Mouse (Mus musculus) gastrocnemius, adult 8-10 months (tissue): ENCODE data around the gene Cav3. TPM values are rescaled to one million over a fixed set of nuclear protein-coding genes. Genes with fewer than 3 reads are reported as not detected.

Experiments used
- DNase-seq, 2 experiments: peaks; one replicate each; pipeline ENCODE4 v3.0.0; 2022; ENCODE audit warnings: low spot score in 2 of 2
- total RNA-seq, 4 experiments: library from RNA; stranded (reverse); gene quantifications; 2 replicates each; pipeline ENCODE4 v1.2.4; 2022

Gene Cav3
- total RNA-seq, 4 experiments from 2014 or later, result 49.1 to 54.8 (median 53.1) TPM

DNA sequence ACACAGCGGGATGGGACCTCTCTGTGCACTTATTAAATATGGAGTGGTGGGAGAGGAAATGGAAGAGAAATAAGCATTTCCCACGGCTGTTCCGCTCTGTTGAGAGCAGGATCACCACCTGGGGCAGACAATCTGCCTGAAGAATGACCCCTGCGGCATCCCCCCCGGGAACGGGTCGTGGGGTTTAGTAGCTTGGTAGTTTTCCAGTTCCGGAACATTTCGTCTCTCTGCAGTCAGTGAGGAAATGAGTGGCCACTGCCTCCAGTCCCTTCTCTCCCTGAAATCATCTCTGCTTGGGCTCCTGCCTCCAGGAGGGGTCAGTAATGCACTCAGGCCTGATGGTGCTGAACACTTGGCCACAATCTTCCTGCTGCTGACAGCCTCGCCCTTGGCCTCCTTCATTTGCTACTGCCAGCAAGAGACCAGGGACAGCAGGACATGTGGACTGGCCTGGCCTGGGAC, 35.3 kb downstream of the Cav3 start:
- no peak for DNase-seq

DNA sequence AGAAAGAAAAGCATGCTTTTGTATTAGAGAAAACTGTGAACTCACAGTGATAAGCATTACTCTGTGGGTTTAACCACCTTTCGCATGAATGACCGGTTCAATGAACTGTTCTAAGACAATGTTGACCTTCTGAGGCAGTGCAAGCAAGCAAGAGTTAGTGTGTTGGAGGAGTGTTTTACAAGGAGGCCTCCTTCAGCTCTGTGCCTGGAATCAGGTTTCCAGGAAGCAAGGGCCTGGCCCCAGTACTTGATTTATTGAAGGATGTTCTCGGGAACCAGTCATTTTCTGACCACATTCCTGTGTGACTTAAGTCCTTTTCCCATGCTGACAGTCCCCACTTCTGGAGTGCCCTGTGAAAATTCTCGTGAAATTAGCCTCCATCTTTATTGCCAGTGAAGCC, 35.9 kb downstream of the Cav3 start:
- DNase-seq, result no peak

DNA sequence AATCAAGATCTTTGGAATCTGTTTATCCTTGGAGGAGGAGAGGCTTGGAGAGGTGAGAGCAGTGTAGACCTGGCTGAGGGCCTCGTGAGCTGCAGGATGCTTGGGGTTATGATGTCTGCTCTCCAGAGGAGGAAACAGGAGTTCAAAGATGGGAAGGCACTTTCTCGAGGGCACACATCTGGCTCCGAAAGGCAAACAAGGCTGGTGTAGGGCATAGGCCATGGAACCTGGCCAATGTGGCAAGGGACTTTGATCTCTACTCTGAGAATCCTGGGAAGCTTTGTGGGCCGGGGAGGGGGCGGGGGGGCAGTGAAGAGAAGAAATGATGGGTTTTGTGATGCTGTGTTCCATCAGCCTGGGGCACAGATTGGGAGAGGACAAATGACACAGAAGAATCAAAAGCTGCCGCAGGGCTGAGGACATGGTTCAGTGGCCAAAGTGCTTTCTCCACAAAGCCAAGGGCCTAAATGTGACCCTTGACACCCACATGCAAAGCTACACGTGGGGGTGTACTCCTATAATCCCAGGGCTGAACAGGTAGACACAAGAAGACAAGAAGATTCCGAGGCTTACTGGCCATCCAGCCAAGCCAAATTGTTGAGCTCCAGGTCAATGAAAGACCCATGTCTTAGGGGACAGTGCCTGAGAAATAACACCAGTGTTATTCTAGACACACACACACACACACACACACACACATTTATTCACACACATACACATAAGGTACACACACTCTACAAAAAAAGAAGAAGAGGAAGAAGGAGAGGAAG, 37.2 kb downstream of the Cav3 start:
- no peak for DNase-seq

DNA sequence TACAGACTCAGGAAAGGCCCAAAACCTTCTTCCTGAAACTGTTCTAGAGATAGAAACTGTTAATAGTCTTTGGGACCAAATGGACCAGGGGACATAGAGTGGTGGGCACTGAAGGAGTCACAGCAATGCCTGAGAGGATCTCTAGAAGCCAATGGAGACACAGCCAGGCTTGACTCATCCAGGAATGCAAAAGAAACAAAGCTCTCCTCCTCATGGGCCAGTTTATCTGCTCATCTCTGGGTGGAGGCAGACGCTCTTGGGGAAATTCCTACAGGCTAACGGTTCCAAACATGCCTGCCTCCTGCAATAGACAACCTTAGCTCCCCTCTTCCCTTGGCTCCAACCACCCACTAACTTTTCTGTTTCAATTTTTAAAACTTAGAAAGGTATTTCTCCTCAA, 38.2 kb downstream of the Cav3 start:
- DNase-seq, result no peak

DNA sequence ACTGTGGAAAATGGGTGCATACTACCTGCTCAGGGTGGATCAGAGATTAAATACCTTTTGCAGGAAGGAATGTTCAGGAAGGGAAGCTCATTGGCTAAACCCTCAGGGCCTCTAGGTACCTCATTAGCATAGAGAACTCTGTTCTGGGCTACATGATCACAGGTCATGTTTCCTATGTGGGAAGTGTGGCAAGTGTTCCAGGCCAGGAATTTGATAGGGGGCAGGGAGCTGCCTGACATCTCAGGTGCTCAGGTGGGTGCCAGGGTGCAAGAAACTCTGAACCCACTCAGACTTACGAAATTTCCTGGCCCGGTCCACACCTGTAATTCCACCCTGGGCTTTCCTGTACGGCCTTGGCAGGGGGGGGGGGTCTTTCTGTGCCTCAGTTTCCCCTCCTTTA, 39.4 kb downstream of the Cav3 start:
- no peak for DNase-seq

DNA sequence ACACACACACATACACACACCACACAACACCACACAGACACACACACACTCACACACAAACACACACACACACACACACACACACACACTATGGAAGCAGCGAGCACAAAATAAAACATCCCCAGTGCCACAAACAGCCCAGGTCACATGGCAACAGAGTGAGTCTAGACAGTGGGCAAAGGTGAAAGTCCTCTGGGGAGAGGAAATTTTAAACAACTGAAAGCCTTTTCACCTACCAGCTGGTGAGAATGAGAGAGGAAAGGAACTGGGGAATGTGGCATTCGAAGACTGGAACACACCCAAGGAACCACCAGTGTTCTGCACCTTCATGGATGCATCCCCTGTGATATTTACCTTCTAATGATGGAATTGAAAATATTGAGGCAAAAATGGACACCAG, 40.2 kb downstream of the Cav3 start:
- DNase-seq, result no peak

DNA sequence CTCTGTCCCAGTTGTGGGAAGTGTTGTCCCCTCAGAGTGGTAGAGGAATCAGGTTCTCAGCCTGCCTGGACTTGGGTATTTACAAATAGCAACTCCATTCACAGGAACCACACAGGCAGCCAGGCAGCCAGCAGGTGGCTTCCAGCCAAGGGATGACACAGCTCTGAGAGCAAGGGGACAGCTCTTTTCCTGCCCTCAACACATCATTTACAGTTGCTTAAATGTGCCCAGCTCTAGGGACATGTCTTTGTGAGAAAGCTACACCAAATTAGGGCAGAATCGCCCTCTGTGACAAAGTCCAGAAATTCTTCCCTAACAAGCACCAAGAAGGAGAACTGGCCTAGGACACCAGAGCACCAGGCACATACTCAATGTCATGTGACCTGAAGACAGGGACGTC, 41.9 kb downstream of the Cav3 start:
- DNase-seq, result no peak

DNA sequence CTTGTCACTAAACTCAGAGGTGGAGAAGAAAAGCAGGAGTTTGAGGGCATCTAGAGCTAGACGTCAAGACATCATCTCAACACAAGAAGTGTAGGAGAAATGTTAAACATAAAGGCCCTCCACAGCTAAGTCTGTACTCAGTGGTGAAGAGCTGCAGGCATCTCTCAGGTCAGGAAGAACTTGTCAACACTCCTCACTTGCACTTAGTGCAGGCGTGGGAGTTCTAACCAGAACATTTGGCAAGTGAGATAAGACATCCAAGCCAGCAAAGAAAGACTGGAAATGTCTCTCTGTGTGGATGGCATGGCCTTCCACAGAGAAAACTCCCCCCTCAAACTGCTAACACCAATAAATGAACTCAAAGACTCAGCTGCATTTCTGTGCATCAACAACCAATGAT, 48.3 kb downstream of the Cav3 start:
- no peak for DNase-seq

DNA sequence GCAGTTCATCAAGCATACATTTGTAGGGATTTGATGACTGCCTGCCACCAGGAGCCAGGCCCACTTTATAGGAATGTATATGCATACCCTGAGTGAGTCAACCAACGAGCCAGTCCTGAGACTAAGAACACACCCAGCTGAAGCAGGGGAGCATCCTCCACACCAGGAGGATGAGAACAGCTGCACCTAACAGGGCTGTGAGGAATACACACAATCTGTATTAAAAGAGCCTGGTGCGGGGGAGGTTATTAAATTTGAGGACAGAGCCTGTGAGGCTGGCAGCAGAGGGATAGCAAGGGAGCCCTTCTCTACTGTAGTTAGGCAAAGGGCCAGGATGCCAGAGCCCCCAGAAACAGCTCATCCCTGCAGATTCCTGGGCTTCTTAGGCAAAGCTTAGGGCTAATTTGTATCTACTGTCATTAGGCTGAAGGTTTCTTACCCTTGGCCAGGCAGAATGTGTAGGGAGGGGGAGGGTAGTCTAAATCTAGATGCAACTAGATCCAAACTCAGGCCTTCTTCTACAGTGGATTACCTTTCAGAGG, 50.4 kb downstream of the Cav3 start:
- DNase-seq, result no peak

DNA sequence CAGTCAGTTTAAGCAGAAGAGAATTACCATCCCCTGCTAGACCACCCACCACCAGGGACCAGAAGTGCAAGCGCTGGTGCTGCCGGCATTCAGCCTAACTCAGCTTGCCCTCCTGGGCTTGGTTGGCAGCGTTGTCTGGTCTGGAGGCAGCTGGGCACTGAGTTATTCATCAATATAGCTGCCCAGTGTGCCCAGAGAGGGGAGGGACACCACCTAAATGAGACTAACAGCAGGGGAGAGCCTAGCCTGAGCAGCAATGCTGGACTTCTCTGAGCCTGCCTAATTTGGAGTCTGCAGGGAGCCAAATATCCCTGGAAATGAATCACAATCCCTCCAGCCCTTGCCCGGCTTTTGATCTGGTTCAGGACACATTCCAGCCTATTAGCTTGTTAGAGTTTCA, 51.0 kb downstream of the Cav3 start:
- DNase-seq, result no peak

DNA sequence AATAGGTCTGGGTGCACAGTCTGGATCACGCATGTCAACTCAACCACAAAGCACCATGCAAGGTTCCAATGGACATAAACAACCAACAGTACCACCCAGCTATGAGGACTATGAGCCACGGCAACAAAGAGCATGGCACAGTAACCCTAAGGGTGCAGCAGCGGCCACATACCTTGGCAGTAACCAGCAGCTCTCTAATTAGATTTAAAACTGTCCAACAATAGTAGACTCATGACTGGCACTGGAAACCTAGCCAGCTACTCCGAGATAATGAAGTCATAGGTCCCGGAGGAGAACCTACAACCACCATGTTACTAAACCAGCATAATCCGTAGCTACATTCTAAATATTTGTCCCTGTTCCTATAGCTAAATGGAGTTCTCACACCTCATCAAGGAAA, 55.3 kb downstream of the Cav3 start:
- no peak for DNase-seq

DNA sequence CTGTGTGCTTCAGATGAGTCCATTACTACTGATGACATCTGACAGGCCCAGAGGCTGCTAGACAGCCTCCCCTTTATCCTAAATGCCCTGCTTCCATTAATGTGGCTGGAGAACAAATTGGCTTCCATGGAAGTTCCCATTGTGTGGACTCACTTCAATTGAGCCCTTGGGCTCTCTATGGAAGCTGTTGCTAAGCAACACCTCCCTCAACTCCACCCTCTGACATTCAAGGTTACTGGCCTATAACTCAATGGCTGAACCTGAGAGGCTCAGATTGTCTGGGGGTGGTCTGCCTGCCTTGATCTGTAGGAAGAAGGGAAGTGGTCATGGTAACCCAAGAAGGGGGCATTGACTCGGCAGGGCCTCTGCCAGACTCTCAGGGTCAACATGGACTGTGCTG, 57.2 kb downstream of the Cav3 start:
- no peak for DNase-seq

DNA sequence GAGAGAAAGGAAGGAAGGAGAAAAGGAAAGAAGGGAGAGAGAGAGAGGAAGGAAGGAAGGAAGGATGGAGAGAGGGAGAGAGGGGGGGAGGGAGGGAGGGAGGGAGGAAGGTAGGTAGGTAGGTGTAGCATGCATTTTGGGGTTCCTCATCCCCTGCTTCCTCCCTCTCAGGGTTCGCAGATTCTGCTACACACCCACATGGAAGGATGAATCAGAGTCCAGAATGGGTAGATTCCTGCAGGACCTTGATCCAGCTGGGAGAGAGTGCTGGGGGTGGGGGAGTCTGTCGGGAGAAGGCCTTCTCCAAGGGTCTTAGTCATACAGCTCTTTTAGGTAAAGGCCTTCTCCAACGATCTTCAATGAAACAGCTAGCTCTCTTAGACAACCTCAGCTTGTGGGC, 58.3 kb downstream of the Cav3 start:
- DNase-seq, result no peak

DNA sequence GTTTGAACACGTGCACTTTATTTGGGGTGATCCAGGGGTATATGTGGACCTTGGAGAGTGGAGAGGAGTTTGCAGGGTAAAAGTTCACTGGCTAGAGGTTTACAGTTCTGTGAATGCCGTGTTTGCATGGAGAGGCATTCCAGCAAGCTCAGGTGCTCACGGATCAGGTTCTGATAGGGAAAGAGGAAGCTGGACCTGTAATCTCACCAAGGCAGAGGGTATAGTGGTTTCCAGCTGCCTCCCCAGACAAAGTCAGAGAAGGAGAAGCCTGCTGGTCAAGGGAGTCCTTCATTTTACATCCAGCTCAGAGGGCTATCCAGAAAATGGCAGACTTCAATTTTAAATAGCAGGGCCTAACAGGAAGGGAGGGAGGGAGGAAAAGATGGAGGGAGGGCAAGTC, 58.7 kb downstream of the Cav3 start:
- DNase-seq, result no peak

Other genes starting within 250 kb of the Cav3 start
- gene Lmcd1, start 185.7 kb upstream of the Cav3 start, total RNA-seq, result 100 to 1,000 TPM; 105 to 136 (median 119) TPM
- under 1 TPM in 3 of 4 experiments, not detected in 1; 0.27 to 0.40 (median 0.31) TPM for gene Ssu2, start 71.5 kb upstream of the Cav3 start, total RNA-seq
- 1 to 10 TPM in 3 of 4 experiments, not detected in 1; 1.2 to 2.4 (median 2.4) TPM for gene Oxtr, start 30.4 kb downstream of the Cav3 start, total RNA-seq
- 1 to 10 TPM in 3 of 4 experiments, under 1 TPM in 1; 0.83 to 1.3 (median 1.1) TPM for gene Rad18, start 237.2 kb downstream of the Cav3 start, total RNA-seq